Mouse (Mus musculus): Measurements from ENCODE around the gene Naa80.

- TF ChIP-seq CTCF (IDR thresholded peaks at IDR 0.05; ENCODE audit: borderline replicate concordance, insufficient read depth, low read depth, low read length) (no peak), POLR2A (IDR thresholded peaks at IDR 0.05; ENCODE audit: borderline replicate concordance, insufficient read depth, low read length) (no peak)
Measured at GRCm38 (mm10) chr9:107607653-107608245, 29.1 kb downstream of the Naa80 start.
